ENCODE assay signal across 8 mouse cellular contexts in the genomic region with DNA sequence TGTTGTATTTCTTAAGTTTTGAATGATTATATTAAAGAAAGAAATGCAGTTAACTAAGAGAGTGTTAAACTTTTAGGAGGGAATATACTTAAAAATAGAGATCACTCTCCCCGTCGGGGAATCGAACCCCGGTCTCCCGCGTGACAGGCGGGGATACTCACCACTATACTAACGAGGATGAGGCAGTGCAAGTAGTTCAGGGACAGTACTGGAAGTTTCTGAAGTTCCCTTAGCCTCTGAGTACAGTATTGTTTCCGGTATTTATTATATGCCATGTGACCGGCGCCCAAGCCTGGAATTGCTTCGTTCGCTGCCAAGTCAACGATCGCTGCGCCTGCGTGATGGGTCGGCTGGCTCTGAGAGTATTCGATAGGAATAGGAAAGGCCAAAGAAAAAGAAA. TPM values are rescaled to one million over a fixed set of nuclear protein-coding genes. Genes with fewer than 3 reads are reported as not detected.
DNase-seq lines count a peak whose midpoint lies in the region; ATAC-seq and TF ChIP-seq lines count a peak whose summit lies in the region.

No protein-coding gene starts in this region.

- TF ChIP-seq CTCF in C2C12 (IDR thresholded peaks at IDR 0.05; ENCODE audit: control insufficient read depth, insufficient read depth, insufficient read length): no peak
- no peak for TF ChIP-seq CTCF in brain, embryonic 14.5 days (IDR thresholded peaks at IDR 0.05; ENCODE audit: borderline replicate concordance, extremely low read depth, insufficient read depth, insufficient read length)
- TF ChIP-seq CTCF in midbrain, postnatal 0 days (IDR thresholded peaks at IDR 0.05): no peak

- under 1% methylated on average over 19 of the region's 19 CpGs for WGBS in heart, embryonic 11.5 days (ENCODE audit: insufficient replicate concordance)
- under 1% methylated on average over 19 of the region's 19 CpGs for WGBS in kidney, embryonic 15.5 days
- under 1% methylated on average over 19 of the region's 19 CpGs for WGBS in limb, embryonic 15.5 days
- 0% methylated on average over 19 of the region's 19 CpGs for WGBS in midbrain, postnatal 0 days

- no peaks in the 10 kb centered on the region for H3K27me3 ChIP-seq in C2C12 (ENCODE audit: control insufficient read depth, insufficient read depth, insufficient read length)
- no peaks in the 10 kb centered on the region for H3K27me3 ChIP-seq in heart, embryonic 11.5 days (ENCODE audit: control insufficient read depth, insufficient read depth, low read length)
- H3K27me3 ChIP-seq in kidney, embryonic 15.5 days: no peaks in the 10 kb centered on the region
- H3K27me3 ChIP-seq in limb, embryonic 15.5 days: no peaks in the 10 kb centered on the region
- peaks cover 2% of the 10 kb centered on the region; the same call in 1 of the 2 replicates for H3K27me3 ChIP-seq in midbrain, postnatal 0 days (ENCODE audit: insufficient read depth, low read length)

- no peak for TF ChIP-seq POLR2A in brain, embryonic 14.5 days (IDR thresholded peaks at IDR 0.05; ENCODE audit: borderline replicate concordance, extremely low read depth, insufficient read depth, insufficient read length, poor library complexity, severe bottlenecking)

- no peaks in the 10 kb centered on the region for H3K36me3 ChIP-seq in C2C12 (ENCODE audit: control insufficient read depth, insufficient read depth)
- H3K36me3 ChIP-seq in heart, embryonic 11.5 days (ENCODE audit: control insufficient read depth, insufficient read depth, low read length): no peaks in the 10 kb centered on the region
- H3K36me3 ChIP-seq in kidney, embryonic 15.5 days: no peaks in the 10 kb centered on the region
- H3K36me3 ChIP-seq in limb, embryonic 15.5 days: no peaks in the 10 kb centered on the region
- H3K36me3 ChIP-seq in midbrain, postnatal 0 days (ENCODE audit: insufficient read depth, low read length): no peaks in the 10 kb centered on the region

- peak; percentile 75 for ATAC-seq in erythroblast, adult 5-6 weeks (replicated peaks; ENCODE audit: low FRiP score, poor library complexity, severe bottlenecking)
- ATAC-seq in heart, embryonic 11.5 days (replicated peaks; ENCODE audit: insufficient number of reproducible peaks, low FRiP score, low TSS enrichment): peak; percentile 79
- peak; percentile 77 for ATAC-seq in kidney, embryonic 15.5 days (replicated peaks; ENCODE audit: low FRiP score)
- peak; percentile 80 for ATAC-seq in limb, embryonic 15.5 days (ENCODE audit: insufficient number of reproducible peaks, low FRiP score, low TSS enrichment, low read depth)
- peak; percentile 59 for ATAC-seq in midbrain, postnatal 0 days (ENCODE audit: low FRiP score)

- peak overlapping the region; percentile 57 for H3K27ac ChIP-seq in heart, embryonic 11.5 days (ENCODE audit: low read depth, low read length)
- peak overlapping the region; percentile 79 for H3K27ac ChIP-seq in kidney, embryonic 15.5 days
- H3K27ac ChIP-seq in limb, embryonic 15.5 days: peak overlapping the region; percentile 72
- H3K27ac ChIP-seq in midbrain, postnatal 0 days (ENCODE audit: low read depth, low read length): no peak overlapping the region

- peak overlapping the region; percentile 69 for H3K9ac ChIP-seq in heart, embryonic 11.5 days (ENCODE audit: low read depth, low read length)
- H3K9ac ChIP-seq in kidney, embryonic 15.5 days: peak overlapping the region; percentile 37
- H3K9ac ChIP-seq in limb, embryonic 15.5 days: peak overlapping the region; percentile 17; the same call in 1 of the 2 replicates
- H3K9ac ChIP-seq in midbrain, postnatal 0 days (replicated peaks; ENCODE audit: low read length, poor library complexity, severe bottlenecking): peak overlapping the region; percentile 36; the same call in 1 of the 2 replicates

- H3K79me3 ChIP-seq in C2C12 (ENCODE audit: low read depth): no peaks in the 10 kb centered on the region

- no peaks in the 10 kb centered on the region for H3K4me1 ChIP-seq in heart, embryonic 11.5 days (ENCODE audit: control insufficient read depth, insufficient read depth, low read length)
- H3K4me1 ChIP-seq in kidney, embryonic 15.5 days: peaks cover 10% of the 10 kb centered on the region; the same call in 1 of the 2 replicates
- peaks cover 5% of the 10 kb centered on the region; the same call in 1 of the 2 replicates for H3K4me1 ChIP-seq in limb, embryonic 15.5 days
- no peaks in the 10 kb centered on the region for H3K4me1 ChIP-seq in midbrain, postnatal 0 days (ENCODE audit: insufficient read depth, low read length)

- no peaks in the 10 kb centered on the region for H3K9me3 ChIP-seq in heart, embryonic 11.5 days (replicated peaks; ENCODE audit: control insufficient read depth, low read length)
- no peaks in the 10 kb centered on the region for H3K9me3 ChIP-seq in kidney, embryonic 15.5 days (replicated peaks)
- no peaks in the 10 kb centered on the region for H3K9me3 ChIP-seq in limb, embryonic 15.5 days
- no peaks in the 10 kb centered on the region for H3K9me3 ChIP-seq in midbrain, postnatal 0 days (ENCODE audit: low read length)

- DNase-seq in brain, embryonic 14.5 days (ENCODE audit: low read depth): peak; percentile 96
- DNase-seq in midbrain, postnatal 0 days (ENCODE audit: low spot score): peak; percentile 95
- peak; percentile 81 to 87 for DNase-seq in spleen, postnatal 10 days (ENCODE audit: low spot score in 2 of 2)

- no peaks in the 10 kb centered on the region for H3K79me2 ChIP-seq in C2C12 (ENCODE audit: control insufficient read depth, insufficient read depth)

- peak overlapping the region; percentile 24 for H3ac ChIP-seq in C2C12 (ENCODE audit: control insufficient read depth, insufficient read length, low read depth)

- H3K4me3 ChIP-seq in C2C12 (ENCODE audit: insufficient read depth, poor library complexity, severe bottlenecking): peak overlapping the region; percentile 35
- peak overlapping the region; percentile 55 for H3K4me3 ChIP-seq in heart, embryonic 11.5 days (ENCODE audit: low read depth, low read length)
- H3K4me3 ChIP-seq in kidney, embryonic 15.5 days (replicated peaks): peak overlapping the region; percentile 61
- H3K4me3 ChIP-seq in limb, embryonic 15.5 days: peak overlapping the region; percentile 46
- H3K4me3 ChIP-seq in midbrain, postnatal 0 days (ENCODE audit: low read depth, low read length): peak overlapping the region; percentile 45

- H3K4me2 ChIP-seq in heart, embryonic 11.5 days: peak overlapping the region; percentile 74
- peak overlapping the region; percentile 62 for H3K4me2 ChIP-seq in kidney, embryonic 15.5 days
- H3K4me2 ChIP-seq in limb, embryonic 15.5 days: peak overlapping the region; percentile 51
- H3K4me2 ChIP-seq in midbrain, postnatal 0 days (ENCODE audit: low read depth, low read length, poor library complexity, severe bottlenecking): peak overlapping the region; percentile 56

TF ChIP-seq in C2C12, 6 proteins besides CTCF, POLR2A, EP300 and RAD21:
- TF ChIP-seq MYOG (IDR thresholded peaks at IDR 0.05; ENCODE audit: control insufficient read depth, extremely low read depth, insufficient read length): no peak
- TF ChIP-seq USF1 (IDR thresholded peaks at IDR 0.05; ENCODE audit: low read depth): peak; percentile 94
- peak; percentile 25 for TF ChIP-seq MAX (IDR thresholded peaks at IDR 0.05)
- no peak for TF ChIP-seq FOSL1 (IDR thresholded peaks at IDR 0.05; ENCODE audit: insufficient read depth, low read length, poor library complexity, severe bottlenecking)
- TF ChIP-seq MYOD1 (IDR thresholded peaks at IDR 0.05; ENCODE audit: control insufficient read depth, insufficient read length, low read depth): no peak
- TF ChIP-seq CEBPB (IDR thresholded peaks at IDR 0.05; ENCODE audit: low read depth): no peak
TF ChIP-seq in C2C12: peak in this region for 2.

RNA-seq across cellular contexts. Expression of a gene that starts 4.7 kb away (rescaled TPM):
- polyA plus RNA-seq in C2C12 (2012; fragmentation: generic; extraction: Trizol): 1.4 TPM
- polyA plus RNA-seq in brain, embryonic 14.5 days (2012; rRNA removed): 14.5 and 14.9 TPM in 2 replicates
- 0.19 and 2.9 TPM in 2 replicates for total RNA-seq in erythroblast, adult 5-6 weeks (2015; ENCODE audit: low replicate concordance)
- 0.34 and 2.5 TPM in 2 replicates for total RNA-seq in erythroblast, adult 5-6 weeks (2017; ENCODE audit: low replicate concordance)
- polyA plus RNA-seq in heart, embryonic 11.5 days (2014; fragmentation: Nextera tagmentation; extraction: Ambion mirVana): 6.7 and 7.6 TPM in 2 replicates
- 12.1 and 12.5 TPM in 2 replicates for polyA plus RNA-seq in kidney, embryonic 15.5 days (2015; fragmentation: Nextera tagmentation; extraction: Ambion mirVana)
- 7.8 and 8.8 TPM in 2 replicates for polyA plus RNA-seq in limb, embryonic 15.5 days (2015; fragmentation: Nextera tagmentation; extraction: Ambion mirVana)
- 8.1 and 9.8 TPM in 2 replicates for total RNA-seq in midbrain, postnatal 0 days (2014; rRNA removed)
- polyA plus RNA-seq in midbrain, postnatal 0 days (2015; fragmentation: Nextera tagmentation; extraction: Ambion mirVana): 7.5 and 8.4 TPM in 2 replicates

RNA-seq across cellular contexts. Expression of a gene that starts 40.8 kb away (rescaled TPM):
- polyA plus RNA-seq in C2C12 (2012; fragmentation: generic; extraction: Trizol): not detected
- 0.04 TPM in 1 of 2 replicates, not detected in the other for polyA plus RNA-seq in brain, embryonic 14.5 days (2012; rRNA removed)
- total RNA-seq in erythroblast, adult 5-6 weeks (2015; ENCODE audit: low replicate concordance): not detected in 2 replicates
- total RNA-seq in erythroblast, adult 5-6 weeks (2017; ENCODE audit: low replicate concordance): not detected in 2 replicates
- not detected in 2 replicates for polyA plus RNA-seq in heart, embryonic 11.5 days (2014; fragmentation: Nextera tagmentation; extraction: Ambion mirVana)
- polyA plus RNA-seq in kidney, embryonic 15.5 days (2015; fragmentation: Nextera tagmentation; extraction: Ambion mirVana): 0.08 and 0.17 TPM in 2 replicates
- polyA plus RNA-seq in limb, embryonic 15.5 days (2015; fragmentation: Nextera tagmentation; extraction: Ambion mirVana): 0.15 and 0.20 TPM in 2 replicates
- 0.05 and 0.90 TPM in 2 replicates for total RNA-seq in midbrain, postnatal 0 days (2014; rRNA removed)
- not detected in 2 replicates for polyA plus RNA-seq in midbrain, postnatal 0 days (2015; fragmentation: Nextera tagmentation; extraction: Ambion mirVana)

Comparison
In these comparisons a context has a peak if more than half of its experiments do, and no peak if none do; other contexts are left out.
1. H3K9ac ChIP-seq: peak in every context shown above with its lines; median percentile 69 in heart, embryonic 11.5 days; 37 in kidney, embryonic 15.5 days; 36 in midbrain, postnatal 0 days; 17 in limb, embryonic 15.5 days.